Mouse (Mus musculus) olfactory bulb, adult 2 months (tissue): ENCODE results near the gene Lsp1. TPM values are rescaled to one million over a fixed set of nuclear protein-coding genes. Genes with fewer than 3 reads are reported as not detected.

ENCODE experiments used
- H3K27ac ChIP-seq: fragments of 200-500 bp; 2 replicates; pipeline ENCODE4 v1.5.1; 2012; ENCODE audit warnings: low read depth, low read length; ENCODE audit not compliant: insufficient read depth
- H3K4me1 ChIP-seq: fragments of 200-500 bp; 2 replicates; pipeline ENCODE4 v1.6.1; 2012; ENCODE audit warnings: low read length; ENCODE audit not compliant: control insufficient read depth, insufficient read depth
- H3K4me3 ChIP-seq: fragments of 200-500 bp; 2 replicates; pipeline ENCODE4 v1.5.1; 2012; ENCODE audit warnings: mild to moderate bottlenecking, low read depth, low read length, moderate library complexity; ENCODE audit not compliant: insufficient read depth
- CTCF ChIP-seq: fragments of 200-500 bp; IDR thresholded peaks from 2 replicates; pipeline ENCODE4 v1.5.1; 2012; ENCODE audit warnings: low read depth, mild to moderate bottlenecking, low read length, moderate library complexity; ENCODE audit not compliant: insufficient read depth
- POLR2A ChIP-seq: fragments of 200-500 bp; IDR thresholded peaks from 2 replicates; pipeline ENCODE4 v1.6.1; 2012; ENCODE audit warnings: mild to moderate bottlenecking, low read depth, low read length, moderate library complexity; ENCODE audit not compliant: insufficient read depth
- WGBS: fragments of 180-500 bp; shearing (Covaris S2); methylation state at CpG from one replicate; pipeline ENCODE4 v1.1.7; 2018; 5-methylcytosine and 5-hydroxymethylcytosine counted together
- polyA plus RNA-seq: library from polyadenylated mRNA; stranded (reverse); fragments of >200 nt; gene quantifications from 2 replicates; pipeline ENCODE4 v1.2.4, GENCODE M21; 2012; ENCODE audit warnings: low replicate concordance; ENCODE audit not compliant: missing spikeins, insufficient read depth, insufficient read length

Lsp1 gene
- polyA plus RNA-seq, 1 experiment: not detected

DNA sequence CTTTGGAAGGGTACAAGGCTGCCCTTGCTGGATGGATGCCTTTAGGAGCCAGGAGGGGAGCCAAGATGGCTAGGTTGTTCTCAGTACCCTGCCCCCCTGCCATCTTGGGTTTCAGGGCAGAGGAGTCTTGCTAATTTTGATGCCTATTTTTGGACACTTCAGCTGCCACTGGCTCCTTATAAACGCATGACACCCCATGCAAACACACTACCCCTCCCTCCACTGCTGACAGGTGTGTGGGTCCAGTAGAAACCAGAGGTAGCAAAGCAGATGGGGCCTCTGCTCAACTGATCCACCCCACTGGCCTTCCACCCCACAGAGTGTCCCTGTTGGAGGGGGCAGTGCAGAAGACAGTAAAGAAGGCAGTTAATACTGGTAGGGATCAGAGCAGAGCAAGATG, 39.4 kb downstream of the Lsp1 start:
- TF ChIP-seq POLR2A (no peak), CTCF (no peak)
- WGBS: 81% methylated on average over 1 of the region's 1 CpGs
- Histone ChIP-seq H3K4me3 (no peak overlapping the region), H3K4me1 (no peaks in the 10 kb centered on the region), H3K27ac (no peak overlapping the region)

DNA sequence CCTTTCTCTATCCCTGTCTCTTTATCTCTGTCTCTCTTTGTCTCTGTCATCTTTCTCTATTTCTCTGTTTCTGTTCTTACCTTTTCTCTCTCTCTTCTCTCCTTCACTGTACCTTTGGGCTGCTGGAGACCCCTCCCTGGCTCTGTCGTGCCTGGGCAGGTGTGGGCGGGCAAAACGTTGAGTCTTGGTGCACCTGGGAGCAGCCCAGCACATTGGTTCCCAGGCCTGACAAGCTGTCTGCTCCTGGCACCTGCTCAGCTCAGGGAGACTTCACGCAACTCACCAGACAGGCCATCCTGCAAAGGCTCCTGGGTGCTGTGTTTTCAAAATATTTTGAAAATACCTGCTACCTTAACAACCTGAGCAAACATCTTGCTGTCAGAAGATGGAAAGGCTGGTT, 42.6 kb downstream of the Lsp1 start:
- 92% methylated on average over 4 of the region's 4 CpGs for WGBS
- no peak for TF ChIP-seq POLR2A
- TF ChIP-seq CTCF: no peak
- Histone ChIP-seq H3K4me3 (no peak overlapping the region), H3K27ac (no peak overlapping the region), H3K4me1 (no peaks in the 10 kb centered on the region)

DNA sequence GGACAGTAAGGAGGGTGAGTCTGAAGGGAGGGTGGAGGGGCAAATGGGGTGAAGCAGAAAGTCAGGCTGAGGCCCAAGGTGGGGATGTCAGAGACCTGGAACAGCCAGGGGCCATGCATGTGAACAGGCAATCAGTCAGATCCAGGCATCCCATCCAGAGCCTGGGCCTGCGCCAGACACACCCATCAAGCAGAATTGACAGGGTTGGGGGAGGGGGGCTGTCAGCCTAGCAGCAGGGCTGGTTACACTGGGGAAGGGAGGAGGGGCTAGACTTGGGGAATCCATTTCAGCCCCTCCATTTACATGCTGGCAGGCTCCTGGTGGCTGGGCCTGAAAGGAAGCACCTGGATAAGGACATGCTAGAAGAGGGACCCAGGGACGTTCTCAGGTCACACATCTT, 45.3 kb downstream of the Lsp1 start:
- Histone ChIP-seq H3K27ac (no peak overlapping the region), H3K4me1 (0 out of 2 replicates have a peak, but pooled peaks cover 2% of the 10 kb centered on the region), H3K4me3 (no peak overlapping the region)
- WGBS: 87% methylated on average over 2 of the region's 2 CpGs
- no peak for TF ChIP-seq POLR2A
- TF ChIP-seq CTCF: no peak

DNA sequence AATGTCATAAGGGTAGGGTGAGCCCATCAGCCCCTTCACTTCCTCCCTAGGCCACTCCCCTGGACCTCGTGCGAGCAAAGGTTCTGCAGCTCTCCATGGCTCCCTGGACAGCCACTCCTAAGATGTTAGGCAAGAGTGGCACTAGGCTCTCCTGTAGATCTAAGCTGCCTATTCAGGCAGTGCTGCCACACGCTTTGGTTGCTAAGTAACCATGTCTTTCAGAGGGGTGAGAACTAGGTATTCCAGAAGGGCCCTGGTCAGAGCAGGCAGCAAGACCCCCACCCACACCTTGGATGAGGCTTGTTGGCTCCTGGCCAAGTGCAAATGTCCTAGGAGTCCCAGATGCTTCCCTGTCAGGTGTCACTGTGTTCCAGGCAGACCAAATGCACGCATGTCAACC, 45.9 kb downstream of the Lsp1 start:
- WGBS: 64% methylated on average over 4 of the region's 4 CpGs
- Histone ChIP-seq H3K4me3 (no peak overlapping the region), H3K4me1 (0 out of 2 replicates have a peak, but pooled peaks cover 2% of the 10 kb centered on the region), H3K27ac (no peak overlapping the region)
- TF ChIP-seq POLR2A: no peak

DNA sequence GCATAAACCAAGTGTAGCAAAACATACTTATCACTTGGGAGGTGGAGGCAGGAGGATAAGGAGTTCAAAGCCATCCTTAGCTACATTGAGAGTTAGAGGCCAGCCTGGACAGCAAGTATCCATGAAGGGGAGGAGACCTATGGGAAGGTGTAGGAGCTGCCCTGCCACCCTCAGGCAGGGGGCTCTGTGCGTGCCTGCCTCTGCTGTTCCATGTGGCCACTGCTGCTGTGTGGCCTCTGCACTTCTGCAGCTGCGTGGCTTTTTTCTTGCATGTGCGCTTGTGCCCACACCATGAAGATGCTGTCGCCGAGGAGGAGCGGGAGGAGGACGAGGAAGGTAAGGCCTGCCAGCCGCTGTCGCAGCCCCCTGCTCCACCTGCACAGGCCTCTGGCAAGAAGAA, 46.8 kb downstream of the Lsp1 start:
- Histone ChIP-seq H3K4me3 (no peak overlapping the region), H3K4me1 (0 out of 2 replicates have a peak, but pooled peaks cover 2% of the 10 kb centered on the region), H3K27ac (no peak overlapping the region)
- TF ChIP-seq CTCF (no peak), POLR2A (no peak)
- WGBS: 92% methylated on average over 9 of the region's 9 CpGs

DNA sequence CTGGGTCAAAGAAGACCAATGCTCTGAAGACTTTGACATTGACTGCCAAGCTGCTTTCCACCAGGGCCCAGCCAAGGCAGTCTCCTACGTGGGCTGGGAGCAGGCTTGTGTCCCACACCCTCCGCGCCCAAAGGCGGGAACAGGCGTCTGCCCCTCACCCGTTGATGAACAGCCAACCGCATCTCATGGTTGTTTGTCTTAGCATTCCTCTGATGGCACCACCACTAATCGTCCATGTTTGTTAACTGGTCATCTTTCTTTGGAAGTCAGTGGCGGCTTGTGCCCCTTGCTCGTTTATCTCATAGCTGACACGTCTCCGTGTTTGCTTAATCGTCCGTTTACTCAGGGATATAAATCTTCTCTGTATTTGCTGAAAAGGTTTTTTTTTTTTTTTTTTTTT, 48.9 kb downstream of the Lsp1 start:
- no peak overlapping the region for H3K4me3 ChIP-seq
- H3K27ac ChIP-seq: no peak overlapping the region
- 0 out of 2 replicates have a peak, but pooled peaks cover 2% of the 10 kb centered on the region for H3K4me1 ChIP-seq
- TF ChIP-seq CTCF: no peak
- TF ChIP-seq POLR2A: no peak
- 58% methylated on average over 14 of the region's 14 CpGs for WGBS

DNA sequence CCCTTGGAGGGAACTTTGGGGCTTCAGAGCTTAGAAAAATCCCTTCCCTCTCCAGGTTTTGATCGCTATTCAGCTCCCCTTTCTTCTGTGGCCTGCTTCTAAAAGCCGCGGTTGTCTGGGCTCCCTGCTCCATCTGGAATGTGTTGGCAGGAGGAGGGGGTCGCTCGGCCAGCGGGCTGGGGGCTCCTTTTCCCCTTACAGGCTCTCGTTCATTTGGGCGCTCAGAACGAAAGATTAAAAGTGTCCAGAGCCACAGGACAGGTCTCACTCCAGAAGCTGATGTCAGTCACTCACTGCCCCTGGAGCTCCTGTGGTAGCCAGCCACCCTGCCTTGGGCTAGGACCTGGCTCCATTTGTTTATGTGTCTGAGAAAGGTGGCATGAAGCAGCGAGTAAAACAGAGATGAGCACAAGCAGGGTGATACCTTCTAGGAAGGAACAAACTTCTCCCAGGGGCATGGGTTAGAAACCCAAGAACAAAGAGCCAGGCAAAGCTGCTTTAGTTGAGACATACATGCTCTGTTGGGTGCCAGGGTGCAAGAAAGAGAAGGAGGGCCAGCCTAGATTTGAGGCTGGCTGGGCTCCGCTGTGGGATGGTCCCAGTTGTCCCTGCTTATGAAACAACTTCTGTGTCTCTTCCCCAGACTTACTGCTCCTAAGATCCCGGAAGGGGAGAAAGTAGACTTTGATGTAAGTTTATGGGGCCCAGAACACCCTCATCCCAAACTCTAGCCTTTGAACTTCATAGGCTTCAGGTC, 49.6 kb downstream of the Lsp1 start:
- Histone ChIP-seq H3K4me1 (0 out of 2 replicates have a peak, but pooled peaks cover 2% of the 10 kb centered on the region), H3K4me3 (no peak overlapping the region), H3K27ac (no peak overlapping the region)
- 39% methylated on average over 12 of the region's 12 CpGs for WGBS
- no peak for TF ChIP-seq CTCF
- TF ChIP-seq POLR2A: no peak

DNA sequence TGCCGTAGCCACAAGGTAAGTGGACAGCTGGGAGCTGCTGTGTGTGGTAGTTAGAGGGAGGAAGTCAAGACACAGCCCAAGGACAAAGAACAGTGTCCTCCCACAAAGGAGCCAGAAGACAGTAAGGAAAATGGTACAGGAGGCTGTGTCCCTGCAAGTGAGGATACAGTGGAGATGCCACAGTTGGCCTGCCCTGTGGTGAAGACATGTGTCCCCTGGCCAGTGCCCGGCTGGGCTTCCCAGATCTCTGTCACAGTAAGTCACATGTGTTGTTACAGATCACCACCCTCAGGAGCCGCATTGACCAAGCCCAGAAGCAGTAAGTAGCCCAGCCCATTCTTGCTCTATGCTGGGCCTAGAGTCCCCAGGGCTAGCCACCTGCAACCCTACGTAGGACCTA, 53.4 kb downstream of the Lsp1 start:
- TF ChIP-seq CTCF (no peak), POLR2A (no peak)
- 0 out of 2 replicates have a peak, but pooled peaks cover 2% of the 10 kb centered on the region for H3K4me1 ChIP-seq
- H3K27ac ChIP-seq: no peak overlapping the region
- H3K4me3 ChIP-seq: no peak overlapping the region
- 92% methylated on average over 4 of the region's 4 CpGs for WGBS

DNA sequence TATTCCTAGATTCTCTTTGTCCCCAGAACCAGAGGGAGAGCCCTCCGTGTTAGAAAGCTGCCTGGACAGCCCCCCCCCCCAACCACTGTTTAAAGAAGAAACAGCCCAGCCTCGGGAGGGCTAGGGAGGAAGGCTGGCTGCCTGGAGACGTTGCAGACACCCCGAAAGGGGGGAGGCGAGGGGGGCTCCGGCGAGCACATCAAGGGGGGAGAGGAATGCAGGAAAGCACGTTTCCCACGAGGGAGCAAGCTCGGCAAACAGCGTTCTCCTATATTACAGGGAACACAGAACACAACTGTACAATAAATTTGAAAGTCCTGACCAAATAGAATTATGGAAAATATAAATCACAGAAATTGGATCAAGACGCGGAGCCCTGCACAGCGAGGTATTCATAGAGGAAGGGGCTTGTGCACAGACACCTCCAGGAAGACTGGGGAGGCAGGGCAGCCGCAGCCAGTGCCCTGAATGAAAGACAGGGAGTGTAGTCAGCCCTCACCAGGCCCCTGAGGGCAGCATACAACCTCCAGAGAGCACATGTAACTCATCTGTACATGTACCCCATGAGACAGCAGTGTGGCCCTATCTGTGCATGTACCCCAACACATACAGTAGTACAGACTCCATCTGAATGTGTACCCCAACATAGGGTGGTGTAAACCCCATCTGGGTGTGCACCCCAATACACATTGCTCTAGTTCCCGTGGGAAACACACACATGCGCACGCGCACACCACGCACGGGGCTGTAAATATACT, 55.8 kb downstream of the Lsp1 start:
- H3K27ac ChIP-seq: no peak overlapping the region
- no peaks in the 10 kb centered on the region for H3K4me1 ChIP-seq
- 41% methylated on average over 21 of the region's 21 CpGs for WGBS
- no peak for TF ChIP-seq CTCF
- no peak for TF ChIP-seq POLR2A
- no peak overlapping the region for H3K4me3 ChIP-seq
